ENCODE assay signal across 8 mouse cellular contexts in the genomic region with DNA sequence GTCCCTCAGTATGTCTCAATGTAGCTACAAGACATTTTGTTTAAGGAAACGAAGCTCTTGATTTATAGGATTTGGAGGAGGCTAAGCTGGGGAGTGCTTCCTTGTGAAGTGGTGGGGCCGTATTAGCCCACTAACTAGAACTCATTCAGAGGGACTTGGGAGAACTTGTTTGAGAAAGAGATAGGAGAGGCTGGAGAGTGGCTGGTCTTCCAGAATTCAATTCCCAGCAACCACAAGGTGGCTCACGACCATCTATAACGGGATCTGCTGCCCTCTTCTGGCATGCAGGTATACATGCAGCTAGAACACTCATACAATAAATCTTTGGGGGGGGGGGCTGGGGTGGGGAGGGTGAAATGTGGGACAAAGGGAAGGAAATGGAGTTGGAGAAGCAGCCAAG.
DNase-seq lines count a peak whose midpoint lies in the region; ATAC-seq and TF ChIP-seq lines count a peak whose summit lies in the region.

No protein-coding gene starts in this region.

- H3K4me2 ChIP-seq in heart, postnatal 0 days (ENCODE audit: low read depth, low read length) = no peak overlapping the region
- H3K4me2 ChIP-seq in limb, embryonic 11.5 days (ENCODE audit: low read depth, severe bottlenecking) = no peak overlapping the region
- no peak overlapping the region for H3K4me2 ChIP-seq in stomach, postnatal 0 days (replicated peaks; ENCODE audit: low read depth)

- H3K9ac ChIP-seq in heart, postnatal 0 days (replicated peaks; ENCODE audit: low read depth, low read length) = no peak overlapping the region
- no peak overlapping the region for H3K9ac ChIP-seq in limb, embryonic 11.5 days (ENCODE audit: low read length)
- no peak overlapping the region for H3K9ac ChIP-seq in stomach, postnatal 0 days (ENCODE audit: low read length)

- TF ChIP-seq EP300 in heart, postnatal 0 days (IDR thresholded peaks at IDR 0.05; ENCODE audit: low read depth) = no peak
- no peak for TF ChIP-seq EP300 in stomach, postnatal 0 days (optimal IDR thresholded peaks at IDR 0.05)

- H3K27ac ChIP-seq in heart, postnatal 0 days (ENCODE audit: low read depth) = no peak overlapping the region
- H3K27ac ChIP-seq in limb, embryonic 11.5 days (replicated peaks; ENCODE audit: low read depth, low read length) = no peak overlapping the region
- H3K27ac ChIP-seq in stomach, postnatal 0 days (replicated peaks) = no peak overlapping the region

- TF ChIP-seq CTCF in E14TG2a.4 (conservative IDR thresholded peaks at IDR 0.05; ENCODE audit: low read length) = 0 out of 2 replicates have a peak, but pooled peaks have one; percentile 7
- peak; percentile 81 for TF ChIP-seq CTCF in heart, postnatal 0 days (IDR thresholded peaks at IDR 0.05; ENCODE audit: low read depth)
- peak; percentile 84 for TF ChIP-seq CTCF in stomach, postnatal 0 days (IDR thresholded peaks at IDR 0.05; ENCODE audit: low read depth)

- WGBS in heart, postnatal 0 days = 23% methylated on average over 4 of the region's 4 CpGs
- 24% methylated on average over 4 of the region's 4 CpGs for WGBS in limb, embryonic 11.5 days
- 10% methylated on average over 4 of the region's 4 CpGs for WGBS in stomach, postnatal 0 days

- H3K4me1 ChIP-seq in E14TG2a.4 (replicated peaks; ENCODE audit: low read depth, low read length) = no peaks in the 10 kb centered on the region
- no peaks in the 10 kb centered on the region for H3K4me1 ChIP-seq in heart, postnatal 0 days (ENCODE audit: control insufficient read depth, insufficient read depth)
- no peaks in the 10 kb centered on the region for H3K4me1 ChIP-seq in limb, embryonic 11.5 days (ENCODE audit: control insufficient read depth, insufficient read depth, low read length)
- H3K4me1 ChIP-seq in stomach, postnatal 0 days (replicated peaks; ENCODE audit: control insufficient read depth, insufficient read depth) = no peaks in the 10 kb centered on the region

- H3K4me3 ChIP-seq in E14TG2a.4 (replicated peaks; ENCODE audit: low read length) = no peak overlapping the region
- no peak overlapping the region for H3K4me3 ChIP-seq in heart, postnatal 0 days (ENCODE audit: low read depth, low read length)
- H3K4me3 ChIP-seq in limb, embryonic 11.5 days (ENCODE audit: low read depth, low read length) = no peak overlapping the region
- no peak overlapping the region for H3K4me3 ChIP-seq in stomach, postnatal 0 days (ENCODE audit: low read depth, low read length)

- ATAC-seq in heart, postnatal 0 days (ENCODE audit: insufficient read depth, low read depth) = peak; percentile 18; the same call in 1 of the 2 replicates
- no peak for ATAC-seq in limb, embryonic 11.5 days (ENCODE audit: insufficient number of reproducible peaks, low FRiP score, low TSS enrichment, low read depth)
- no peak for ATAC-seq in stomach, postnatal 0 days (ENCODE audit: low FRiP score, low TSS enrichment)
- no peak for ATAC-seq in CD4-positive, CD25-positive, alpha-beta regulatory T cell, adult 4 months

- peak; percentile 55 for DNase-seq in kidney, adult 18-20 months
- DNase-seq in kidney, adult 11 months = no peak
- peak; percentile 55 to 58 for DNase-seq in adrenal gland, postnatal 36 days
- peak; percentile 63 for DNase-seq in heart, postnatal 0 days (ENCODE audit: low spot score)
- DNase-seq in limb, embryonic 11.5 days (ENCODE audit: low spot score) = peak; percentile 70
- peak; percentile 58 for DNase-seq in stomach, postnatal 0 days (ENCODE audit: low spot score)

- no peaks in the 10 kb centered on the region for H3K27me3 ChIP-seq in E14TG2a.4 (ENCODE audit: insufficient read depth, low read length)
- no peaks in the 10 kb centered on the region for H3K27me3 ChIP-seq in heart, postnatal 0 days (ENCODE audit: control insufficient read depth, insufficient read depth, low read length)
- no peaks in the 10 kb centered on the region for H3K27me3 ChIP-seq in limb, embryonic 11.5 days (ENCODE audit: control insufficient read depth, insufficient read depth, low read length)
- no peaks in the 10 kb centered on the region for H3K27me3 ChIP-seq in stomach, postnatal 0 days (ENCODE audit: control insufficient read depth, insufficient read depth, low read length)

- H3K36me3 ChIP-seq in E14TG2a.4 (ENCODE audit: insufficient read depth, low read length) = no peaks in the 10 kb centered on the region
- no peaks in the 10 kb centered on the region for H3K36me3 ChIP-seq in heart, postnatal 0 days (replicated peaks; ENCODE audit: control insufficient read depth, insufficient read depth, low read length)
- no peaks in the 10 kb centered on the region for H3K36me3 ChIP-seq in limb, embryonic 11.5 days (ENCODE audit: control insufficient read depth, insufficient read depth, low read length)
- no peaks in the 10 kb centered on the region for H3K36me3 ChIP-seq in stomach, postnatal 0 days (ENCODE audit: control insufficient read depth, insufficient read depth, low read length)

- H3K9me3 ChIP-seq in E14TG2a.4 (ENCODE audit: low read length) = no peaks in the 10 kb centered on the region
- no peaks in the 10 kb centered on the region for H3K9me3 ChIP-seq in heart, postnatal 0 days (replicated peaks; ENCODE audit: control insufficient read depth, low read length)
- H3K9me3 ChIP-seq in limb, embryonic 11.5 days (ENCODE audit: control insufficient read depth, low read length) = no peaks in the 10 kb centered on the region
- no peaks in the 10 kb centered on the region for H3K9me3 ChIP-seq in stomach, postnatal 0 days (ENCODE audit: control insufficient read depth, low read length)

Comparison
In these comparisons a context has a peak if more than half of its experiments do, and no peak if none do; other contexts are left out.
1. CTCF ChIP-seq: peak in every context shown above with its lines; median percentile 84 in stomach, postnatal 0 days; 81 in heart, postnatal 0 days; 7 in E14TG2a.4.